Mouse (Mus musculus): ENCODE data around the gene Ddb2.
A peak's percentile ranks its signal among the peaks of the same experiment; 100 is the strongest.

- TF ChIP-seq POLR2A (IDR thresholded peaks at IDR 0.05; ENCODE audit: insufficient read depth, low read depth, low read length) (no peak), CTCF (IDR thresholded peaks at IDR 0.05) (peak; percentile 98), EP300 (IDR thresholded peaks at IDR 0.05; ENCODE audit: insufficient read depth, low read depth, low read length) (peak; percentile 92)
These were observed 49.2 kb upstream of the Ddb2 start for GRCm38 (mm10) chr2:91285885-91286505.

Measured in heart, adult 2 months (tissue).